Mouse (Mus musculus) adrenal gland, adult 8-10 months (tissue): ENCODE data around the gene Nsun4. TPM values are rescaled to one million over a fixed set of nuclear protein-coding genes. Genes with fewer than 3 reads are reported as not detected.

Experiments used
- DNase-seq: peaks from one replicate; pipeline ENCODE4 v3.0.0; 2022
- total RNA-seq, 4 experiments: library from RNA; stranded (reverse); gene quantifications; 2 replicates each; pipeline ENCODE4 v1.2.4; 2022

Gene Nsun4
- total RNA-seq: 10 to 100 TPM; 30.5 to 41.1 (median 34.8) TPM

DNA sequence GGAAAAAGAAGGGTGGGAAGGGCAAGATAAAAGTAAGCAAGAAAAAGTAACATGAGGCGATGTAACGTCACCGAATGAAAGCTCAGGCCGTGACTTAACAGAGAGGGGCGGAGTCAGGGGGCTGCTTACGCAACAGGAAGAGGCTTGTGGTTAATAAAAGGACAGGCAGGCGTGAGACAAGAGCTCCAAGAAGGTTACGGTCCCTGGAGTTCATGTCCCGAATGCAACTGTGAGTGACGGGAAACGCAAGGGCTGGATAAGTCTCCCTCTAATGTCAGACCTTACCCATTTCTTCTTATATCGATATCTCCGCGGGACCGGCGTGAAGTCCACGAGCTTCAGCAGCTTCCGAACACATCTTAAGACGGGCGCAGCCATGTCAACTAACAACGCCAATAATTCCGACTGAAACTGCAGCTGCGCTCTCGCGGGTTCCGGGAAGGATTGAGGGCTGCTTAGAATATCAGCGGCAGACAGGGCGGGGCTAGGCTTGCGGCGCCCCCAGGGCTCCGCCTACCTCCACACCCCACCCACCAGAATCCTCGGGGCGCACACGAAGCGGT is at the start of gene Nsun4:
Gene Nsun4 (minus strand): TSS at position 478 of the 563 bp plus-strand sequence.
- DNase-seq: peak; percentile 89

DNA sequence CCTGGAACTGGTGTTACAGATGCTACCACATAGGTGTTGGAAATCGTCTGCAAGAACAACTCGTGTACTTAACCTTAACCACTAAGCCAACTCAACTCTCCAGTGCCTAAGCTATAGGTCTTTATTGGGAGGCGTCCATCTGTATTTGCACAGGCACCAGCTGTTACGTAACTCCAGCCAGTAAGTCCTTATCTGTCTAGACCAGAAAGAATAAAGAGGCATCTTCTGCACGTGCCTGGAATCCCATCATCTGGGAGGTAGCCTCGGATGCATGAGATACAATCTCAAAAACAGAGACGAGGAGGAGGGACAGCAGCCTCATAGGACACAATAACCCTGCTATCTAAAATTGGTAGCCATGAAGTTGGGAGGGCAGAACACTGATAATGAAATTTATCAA is 47.3 kb upstream of the Nsun4 start:
- DNase-seq: no peak

DNA sequence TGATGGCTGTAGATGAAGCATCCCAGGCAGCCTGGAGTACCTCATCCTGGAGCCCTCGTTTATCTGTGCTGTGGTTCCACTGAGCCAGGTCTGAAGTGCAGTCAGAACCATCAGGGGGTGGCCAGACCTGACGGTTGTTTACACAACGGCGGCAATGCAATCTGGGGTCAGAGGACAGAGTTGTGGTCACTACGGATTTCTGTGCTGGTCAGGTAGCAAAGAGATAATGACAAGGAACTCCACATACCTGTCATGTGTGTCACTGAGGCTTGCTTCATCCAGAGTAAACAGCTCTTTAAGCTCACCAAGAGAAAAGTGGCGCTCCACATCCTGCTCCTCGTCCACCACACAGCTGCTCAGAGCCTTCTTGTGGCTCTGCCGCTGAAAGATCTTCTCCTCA is 43.5 kb upstream of the Nsun4 start:
- DNase-seq: no peak

DNA sequence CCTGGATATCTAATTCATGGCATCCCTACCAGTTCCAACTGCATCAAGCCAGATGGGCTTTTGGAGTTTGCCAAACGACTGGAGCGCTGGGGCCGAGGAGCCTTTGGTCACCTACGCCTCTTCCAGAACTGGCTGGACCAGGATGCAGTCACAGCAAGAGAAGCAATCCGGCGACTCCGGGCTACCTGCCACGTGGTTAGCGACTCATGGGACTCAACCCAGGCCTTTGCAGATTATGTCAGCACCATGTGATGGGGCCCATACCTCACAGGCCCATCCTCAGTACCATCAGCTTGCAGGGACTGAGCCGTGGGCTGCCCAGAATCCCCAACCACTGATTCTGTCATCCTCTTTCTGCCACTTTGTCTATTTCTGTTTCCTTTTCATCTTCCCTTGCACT is 42.6 kb upstream of the Nsun4 start:
- DNase-seq: no peak

DNA sequence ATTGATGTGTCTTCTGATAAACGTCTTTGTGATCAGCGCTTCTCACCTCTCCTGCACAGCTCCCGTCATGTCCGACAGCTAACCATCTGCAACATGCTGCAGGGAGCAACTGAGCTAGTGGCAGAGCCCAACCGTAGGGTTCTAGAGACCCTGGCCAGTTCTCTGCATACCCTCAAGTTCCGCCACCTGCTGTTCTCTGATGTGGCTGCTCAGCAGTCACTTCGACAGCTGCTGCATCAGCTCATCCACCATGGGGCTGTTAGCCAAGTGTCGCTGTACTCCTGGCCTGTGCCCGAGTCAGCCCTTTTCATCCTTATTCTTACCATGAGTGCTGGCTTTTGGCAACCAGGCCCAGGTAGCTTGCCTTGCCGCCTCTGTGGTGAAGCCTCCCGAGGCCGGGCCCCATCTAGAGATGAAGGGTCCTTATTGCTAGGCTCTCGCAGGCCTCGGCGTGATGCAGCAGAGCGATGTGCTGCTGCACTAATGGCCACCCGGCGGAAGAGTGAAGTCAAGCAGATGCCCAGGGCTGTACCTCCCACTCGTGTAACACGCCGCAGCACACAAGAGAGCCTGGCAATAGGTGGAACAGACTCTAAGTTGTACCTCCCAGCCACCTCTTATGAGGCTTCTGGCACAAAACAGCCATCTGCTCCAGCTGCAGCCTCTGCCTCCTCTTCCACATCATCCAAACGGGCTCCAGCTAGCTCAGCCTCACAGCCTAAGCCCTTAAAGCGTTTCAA is 35.0 kb upstream of the Nsun4 start:
- DNase-seq: no peak

DNA sequence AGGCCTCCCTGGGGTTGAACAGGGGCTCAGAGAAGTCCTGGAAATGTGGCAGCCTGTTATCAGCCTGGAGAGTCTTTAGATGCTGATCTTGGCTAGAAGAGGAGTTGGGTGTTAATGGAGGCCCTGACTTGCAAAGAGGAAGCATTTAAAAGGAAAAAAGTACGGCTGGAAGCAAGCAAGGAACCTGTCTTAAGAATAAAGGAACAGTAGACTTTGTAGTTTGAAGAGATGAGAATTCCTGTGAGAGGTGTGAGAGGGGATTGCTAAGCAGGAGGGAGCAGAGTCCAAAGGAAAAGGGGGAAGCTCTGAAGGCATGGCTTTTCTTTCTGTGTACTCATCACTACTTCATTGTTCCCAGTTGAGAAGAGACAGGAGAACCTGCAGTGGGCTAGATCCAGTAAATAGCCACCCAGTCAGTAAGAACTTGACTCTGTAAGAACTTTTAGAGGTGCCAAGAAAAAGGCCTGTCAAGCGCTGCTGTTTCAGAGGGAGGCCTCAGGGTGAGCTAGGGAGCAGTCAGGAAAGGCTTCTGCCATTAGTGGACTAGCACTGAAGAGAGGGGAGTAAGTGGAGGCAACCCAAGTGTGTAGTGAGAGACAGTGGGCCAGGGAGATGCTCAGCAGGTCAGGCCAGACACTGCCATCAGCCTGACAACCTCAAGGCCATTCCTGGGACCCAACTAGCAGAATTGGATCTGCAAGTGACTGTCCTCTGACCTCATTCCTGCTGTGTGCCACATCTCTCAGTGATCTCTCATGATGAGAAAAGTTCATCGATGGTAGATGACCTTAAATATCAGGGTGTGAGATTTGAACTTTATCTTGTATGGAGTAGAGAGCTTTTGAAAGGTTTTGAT is 23.8 kb upstream of the Nsun4 start:
- peak; percentile 21 for DNase-seq

DNA sequence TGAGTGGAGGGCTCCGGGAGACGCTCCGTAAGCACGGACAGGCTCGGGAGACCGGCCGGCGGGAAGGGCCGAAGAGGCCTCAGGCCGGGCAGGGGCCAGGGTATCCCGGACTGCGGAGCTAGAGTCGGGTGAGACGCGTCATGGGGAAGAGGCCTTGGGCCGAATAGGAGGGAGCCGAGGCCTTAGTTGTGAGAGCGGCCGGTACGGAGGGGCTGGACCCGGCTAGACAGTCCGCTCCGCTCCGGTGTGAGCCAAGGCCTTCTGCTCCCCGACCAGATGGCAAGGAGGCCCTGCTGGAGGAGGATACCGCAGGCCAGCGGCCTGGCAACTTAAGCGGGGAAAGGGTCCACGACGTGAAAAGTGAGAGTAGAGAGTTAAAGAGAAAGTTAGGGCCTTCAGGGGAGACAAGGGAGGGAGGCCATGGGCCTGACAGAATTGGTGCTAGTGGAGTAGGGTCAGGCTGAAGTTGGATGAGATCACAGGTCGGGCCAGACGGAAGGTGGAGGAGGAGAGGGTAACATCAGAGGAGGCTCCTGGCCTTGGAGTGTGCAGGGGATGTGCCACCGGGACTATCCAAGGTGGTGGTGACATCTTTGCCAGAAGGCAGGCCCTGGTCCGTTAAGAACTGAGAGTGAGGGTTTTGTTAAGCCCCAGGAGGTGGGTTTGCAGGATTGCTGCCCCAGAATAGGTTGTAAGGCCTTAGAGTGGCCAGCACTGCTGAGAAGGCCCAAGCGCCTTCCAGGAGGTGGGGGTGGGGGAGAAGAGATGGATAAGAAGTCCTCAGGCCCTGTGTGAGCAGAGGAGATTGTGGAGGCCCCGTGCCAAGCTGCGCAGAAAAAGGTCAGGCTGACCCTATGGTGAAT is 22.9 kb upstream of the Nsun4 start:
- peak; percentile 42 for DNase-seq

DNA sequence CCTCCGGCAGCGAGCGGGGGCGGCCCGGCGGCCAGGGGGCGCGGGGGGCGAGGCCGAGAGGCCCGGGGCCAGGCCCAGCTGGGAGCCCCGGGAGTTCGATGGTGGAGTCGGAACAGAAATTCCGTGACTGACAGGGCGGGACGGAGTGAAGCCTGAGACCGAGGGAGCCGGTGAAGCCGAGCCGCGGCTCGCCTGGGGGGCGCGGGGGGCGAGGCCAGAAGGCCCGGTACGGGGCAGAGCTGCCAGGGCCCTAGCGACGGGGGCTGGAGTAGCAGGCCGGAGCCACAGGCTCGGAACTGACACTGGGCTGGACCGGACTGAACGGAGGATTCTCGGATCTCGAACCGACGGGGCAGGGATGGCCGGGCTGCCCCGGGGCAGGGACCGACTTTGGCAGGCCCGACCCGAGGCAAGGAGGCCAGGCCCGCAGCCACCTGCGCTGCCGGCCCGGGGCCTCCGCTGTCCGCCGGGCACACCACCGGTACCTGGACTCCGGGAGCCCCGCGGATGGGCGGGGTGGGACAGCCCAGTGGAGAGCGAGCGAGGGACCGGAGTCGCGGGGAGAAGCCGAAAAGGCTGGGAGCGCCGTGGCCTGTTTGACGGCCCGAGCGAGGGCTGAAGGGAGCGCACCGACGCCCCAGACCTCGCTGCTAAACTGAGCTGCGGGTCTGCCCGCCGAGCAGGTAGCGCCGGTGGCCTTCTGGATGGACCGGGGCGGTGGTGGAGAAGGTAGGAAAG is 22.1 kb upstream of the Nsun4 start:
- peak; percentile 49 for DNase-seq

DNA sequence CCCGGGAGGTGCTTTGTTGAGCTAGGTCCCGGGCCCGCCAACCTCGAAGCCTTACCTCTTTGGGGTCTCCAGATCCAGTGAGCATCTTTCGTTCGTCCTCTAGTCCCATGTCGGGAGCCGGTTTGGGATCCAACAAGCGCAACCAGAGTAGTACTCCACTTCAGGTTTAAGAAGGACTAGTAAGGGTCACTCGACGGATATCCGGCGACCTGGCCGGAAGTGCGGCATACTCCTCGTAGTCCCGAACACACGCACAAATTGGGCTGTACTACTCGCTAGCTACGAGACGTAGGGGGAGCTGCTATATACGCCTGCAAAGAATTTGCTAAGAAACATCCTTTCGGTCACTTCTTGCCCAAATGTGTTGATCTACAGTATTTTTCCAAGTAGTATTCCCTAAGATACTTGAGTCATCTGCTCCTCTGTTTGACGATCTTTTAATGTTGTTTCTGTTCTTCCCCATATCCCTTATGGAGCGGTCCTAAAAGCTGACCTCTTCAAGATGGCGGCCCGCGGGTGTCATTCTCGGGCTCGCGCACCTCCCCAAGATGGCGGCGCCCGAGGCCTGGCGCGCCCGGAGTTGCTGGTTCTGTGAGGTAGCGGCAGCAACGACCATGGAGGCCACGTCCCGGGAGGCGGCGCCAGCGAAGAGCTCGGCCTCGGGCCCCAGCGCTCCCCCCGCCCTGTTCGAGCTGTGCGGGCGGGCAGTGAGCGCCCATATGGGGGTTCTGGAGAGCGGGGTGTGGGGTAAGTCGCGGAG is 21.4 kb upstream of the Nsun4 start, which contains the start of the genes Uqcrh and Lrrc41:
Gene Uqcrh (minus strand): TSS at position 211 of the 760 bp plus-strand sequence.
Gene Lrrc41 (plus strand): TSS at position 409 of the 760 bp plus-strand sequence.
- peak; percentile 92 for DNase-seq

DNA sequence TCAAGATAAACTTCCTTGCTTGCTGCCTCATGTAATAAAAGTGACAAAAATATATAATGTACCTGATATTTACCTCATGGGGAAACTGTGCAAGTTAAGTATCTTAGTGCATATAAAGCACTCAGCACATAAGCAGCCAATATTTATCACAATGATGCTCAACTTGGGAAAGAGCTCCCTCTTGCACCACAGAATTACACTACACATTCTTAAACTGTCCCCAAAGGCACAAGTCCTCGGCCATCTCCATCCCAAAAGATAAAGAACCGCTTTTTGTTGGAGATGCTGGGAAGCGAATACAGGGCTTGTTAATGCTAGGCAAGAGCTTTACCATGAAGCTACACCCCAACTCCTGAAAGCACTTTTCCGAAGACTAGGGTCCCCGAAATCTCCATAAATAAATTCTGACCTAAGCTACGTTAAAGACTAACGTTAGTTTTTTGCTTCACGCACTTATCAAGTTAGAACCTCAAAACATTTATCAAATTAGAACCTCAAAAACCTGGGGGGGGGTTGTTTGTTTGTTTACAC is 20.5 kb upstream of the Nsun4 start:
- no peak for DNase-seq

DNA sequence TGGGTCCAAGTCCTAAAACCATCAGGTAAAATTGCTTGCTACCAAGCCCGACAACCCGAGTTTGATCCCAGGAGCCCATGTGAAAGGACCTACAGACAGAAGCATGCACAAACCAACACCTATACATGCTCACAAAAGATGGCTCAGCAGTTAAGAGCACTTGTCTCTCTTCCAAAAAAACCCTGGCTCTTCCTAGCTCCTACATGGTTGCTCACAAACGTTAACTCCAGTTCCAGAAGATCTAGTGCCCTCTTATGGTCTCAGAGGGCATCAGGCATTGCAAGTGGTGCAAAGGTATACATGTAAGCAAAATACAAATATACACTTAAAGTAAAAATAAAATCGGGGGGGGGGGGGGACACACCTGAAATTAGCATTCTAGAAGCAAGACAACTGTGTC is 19.5 kb upstream of the Nsun4 start:
- no peak for DNase-seq

DNA sequence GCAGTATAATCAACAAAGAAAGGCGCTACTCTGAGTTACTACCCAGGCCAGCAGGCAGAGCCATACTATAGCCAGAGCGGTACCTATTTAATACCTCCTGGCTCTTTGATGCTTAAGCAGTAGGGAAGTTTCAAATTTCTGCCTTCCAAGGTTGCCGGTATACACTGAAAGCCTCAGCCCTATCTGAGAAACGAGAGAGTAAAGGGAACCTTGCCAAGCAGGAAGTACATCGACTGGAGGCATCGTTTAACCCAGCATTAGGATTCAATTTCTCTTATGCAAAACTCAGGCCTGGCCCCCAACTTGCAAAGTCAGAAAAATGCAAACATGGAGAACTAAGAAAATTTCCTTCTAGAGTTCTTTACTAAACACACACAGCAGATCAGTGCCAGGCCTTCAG is 16.4 kb upstream of the Nsun4 start:
- DNase-seq: no peak

DNA sequence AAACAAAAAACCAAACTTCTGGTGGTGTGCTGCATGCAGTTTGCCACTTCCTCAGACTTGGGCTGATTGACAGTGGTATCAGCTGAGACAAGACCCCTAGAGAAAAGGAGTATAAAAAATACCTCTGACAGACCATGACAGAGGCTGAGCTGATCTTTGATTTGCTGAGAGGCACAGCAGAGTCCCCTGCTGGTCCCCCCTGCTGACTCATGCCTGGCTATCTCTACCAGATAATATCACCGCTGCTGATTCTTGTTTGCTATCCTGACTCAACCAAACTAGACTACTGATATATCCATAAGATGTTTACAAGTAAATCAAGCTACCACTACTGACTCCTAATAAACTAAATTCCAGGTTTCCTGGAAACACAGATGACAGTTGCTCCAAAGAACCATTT is 10.2 kb upstream of the Nsun4 start:
- no peak for DNase-seq

DNA sequence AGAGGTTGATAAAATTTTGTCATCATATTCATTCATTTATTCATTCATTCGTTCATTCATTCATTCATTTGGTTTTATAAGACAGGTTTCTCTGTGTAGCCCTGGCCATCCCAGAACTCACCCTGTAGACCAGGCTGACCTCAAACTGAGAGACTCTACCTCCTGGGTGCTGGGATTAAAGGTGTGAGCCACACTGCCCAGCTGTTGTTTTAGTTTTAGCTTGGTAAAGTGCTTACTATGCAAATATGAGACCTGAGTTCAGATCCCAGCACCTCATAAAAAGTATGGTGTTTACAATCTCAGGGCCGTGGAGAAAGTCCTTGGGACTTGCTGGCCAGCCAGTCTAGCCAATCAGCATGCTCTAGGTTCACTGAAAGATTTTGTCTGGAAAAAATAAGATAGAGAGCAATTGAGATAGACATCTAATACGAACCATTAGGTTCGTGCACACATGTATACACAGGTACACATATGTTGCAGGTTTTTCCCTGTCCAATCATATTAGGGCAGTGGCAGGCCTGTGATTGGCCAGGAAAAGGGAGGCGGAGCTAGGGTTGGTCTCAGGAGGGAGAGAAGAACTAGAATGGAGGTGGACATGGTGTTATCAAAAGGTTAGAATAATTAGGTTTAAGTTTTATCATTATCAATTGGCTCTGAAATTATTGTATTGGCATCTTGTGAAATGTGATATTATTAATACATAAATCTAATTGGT is 5.5 kb upstream of the Nsun4 start:
- DNase-seq: no peak

DNA sequence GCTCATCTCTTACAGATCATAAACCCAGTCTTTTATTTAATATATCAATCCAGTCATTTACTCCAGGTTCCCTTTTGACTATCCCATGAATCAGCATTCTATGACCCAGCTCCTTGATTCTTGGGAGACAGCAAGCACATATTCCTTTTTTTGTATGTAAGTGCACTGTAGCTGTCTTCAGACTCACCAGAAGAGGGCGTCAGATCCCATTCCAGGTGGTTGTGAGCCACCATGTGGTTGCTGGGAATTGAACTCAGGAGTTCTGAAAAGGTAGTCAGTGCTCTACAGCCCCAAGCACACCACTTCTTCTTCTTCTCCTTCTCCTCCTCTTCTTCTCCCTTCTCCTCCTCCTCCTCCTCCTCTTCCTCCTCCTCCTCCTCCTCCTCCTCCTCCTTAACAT is 3.9 kb upstream of the Nsun4 start:
- DNase-seq: no peak

DNA sequence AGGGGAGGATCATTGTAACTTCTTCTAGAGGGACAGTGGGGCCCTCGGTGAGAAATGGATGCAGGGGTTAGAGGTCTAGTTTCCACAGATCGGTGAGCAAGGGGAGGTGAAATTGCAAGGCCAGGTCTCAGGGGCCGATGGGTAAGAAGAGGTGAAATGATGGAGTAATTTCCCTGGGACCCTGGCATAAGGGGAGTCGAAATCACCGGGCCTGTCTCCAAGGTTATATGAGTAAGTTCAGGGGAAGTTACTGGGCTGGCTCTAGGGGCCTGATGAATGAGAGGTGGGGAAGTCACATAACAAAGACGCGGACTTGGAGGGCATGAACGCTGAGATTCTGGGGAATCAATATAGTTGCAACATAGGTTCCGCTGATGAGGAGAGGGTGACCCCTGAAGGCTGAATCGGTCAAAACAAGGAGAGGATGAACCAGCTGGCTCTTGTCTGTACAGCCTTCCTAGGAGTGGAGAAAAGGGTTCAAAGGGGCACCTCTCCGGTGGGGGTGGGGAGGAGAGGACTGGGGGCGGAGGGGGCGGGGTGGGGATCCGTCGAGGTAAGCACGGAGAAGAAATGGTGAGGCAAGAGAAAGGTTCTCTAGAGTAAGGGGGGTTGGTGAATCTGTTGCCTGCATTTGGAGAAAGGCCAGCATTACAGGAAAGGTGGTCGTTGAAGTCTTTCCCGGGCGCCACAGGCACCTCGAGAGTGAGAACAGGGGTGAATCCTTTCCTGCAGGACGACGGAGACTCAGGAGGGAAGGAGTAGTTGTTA is 966 bp downstream of the Nsun4 start:
- DNase-seq: peak; percentile 45

DNA sequence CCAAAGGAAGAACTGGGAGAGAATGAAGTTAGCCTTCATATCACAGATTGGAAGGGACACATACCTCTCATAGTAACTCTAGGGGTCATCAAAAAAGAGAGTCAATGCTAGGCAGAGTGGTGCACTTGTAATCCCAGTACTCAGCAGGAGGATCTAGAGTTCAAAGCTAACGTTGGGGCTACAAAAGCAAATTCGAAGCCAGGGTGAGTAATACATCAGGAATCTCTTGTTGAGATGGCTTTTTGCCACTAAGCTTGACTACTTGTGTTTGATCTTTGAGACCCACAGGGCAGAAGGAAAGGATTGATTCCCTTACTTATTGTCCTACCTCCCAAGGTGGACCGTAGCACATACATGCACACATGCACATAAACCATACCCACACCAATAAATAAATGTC is 4.5 kb downstream of the Nsun4 start:
- no peak for DNase-seq

DNA sequence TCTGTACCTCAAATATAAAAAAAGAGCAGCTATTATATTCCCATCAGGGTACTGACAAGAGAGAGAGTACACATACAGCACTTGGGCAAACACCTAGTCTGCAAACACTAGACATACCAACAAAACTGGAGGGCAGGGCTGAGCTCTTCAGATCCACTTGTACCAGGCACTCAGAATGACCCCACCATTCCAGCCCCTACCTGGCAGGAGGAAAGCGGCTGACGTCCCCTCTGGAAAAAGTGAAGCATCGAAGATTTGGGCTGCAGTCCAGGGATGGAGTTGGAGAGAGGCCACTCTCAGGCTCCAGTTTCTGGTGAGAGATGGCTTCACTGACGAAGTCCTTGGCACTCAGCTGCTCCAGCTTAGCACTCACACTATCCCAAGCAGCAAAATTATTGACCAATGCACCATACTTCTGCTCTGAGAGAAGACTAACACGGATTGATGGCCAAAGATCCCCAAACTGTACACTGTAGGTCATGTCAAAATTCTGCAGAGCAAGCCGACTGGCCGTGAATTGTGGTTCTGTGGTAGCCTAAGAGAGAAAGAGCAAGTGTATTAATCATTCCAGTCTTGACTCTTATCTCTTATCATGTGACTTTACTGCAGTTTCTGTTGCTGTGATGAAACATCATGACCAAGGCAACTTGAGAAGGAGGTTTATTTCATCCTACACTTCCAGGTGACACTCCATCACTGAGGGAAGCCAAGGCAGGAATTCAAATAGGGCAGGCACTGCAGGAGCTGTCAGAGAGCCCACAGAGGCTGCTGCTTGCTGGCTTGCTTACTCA is 5.4 kb downstream of the Nsun4 start:
- DNase-seq: peak; percentile 45
